Mouse (Mus musculus): ENCODE data around the gene Stfa3. TPM values are rescaled to one million over a fixed set of nuclear protein-coding genes. Genes with fewer than 3 reads are reported as not detected.
"Not testable (repeated sequence)": the region's sequence is repeated elsewhere in the genome, so short reads cannot be mapped to it uniquely, and the experiment has no call there.

Stfa3 gene
- polyA plus RNA-seq, 1 experiment from 2014 or later, result 27.0 TPM

GRCm38 (mm10) chr16:36469367-36469766 is 14.2 kb upstream of the Stfa3 start:
- Histone ChIP-seq H3K4me2 (ENCODE audit: low read depth, low read length) (no peak overlapping the region), H3K4me3 (replicated peaks; ENCODE audit: low read length) (no peak overlapping the region), H3K27me3 (ENCODE audit: control insufficient read depth, insufficient read depth, low read length) (no peaks in the 10 kb centered on the region), H3K9me3 (replicated peaks; ENCODE audit: control insufficient read depth, low read length) (no peaks in the 10 kb centered on the region), H3K4me1 (ENCODE audit: control insufficient read depth, insufficient read depth, low read length) (no peaks in the 10 kb centered on the region), H3K27ac (ENCODE audit: low read length) (no peak overlapping the region), H3K36me3 (ENCODE audit: control insufficient read depth, insufficient read depth, low read length) (no peaks in the 10 kb centered on the region), H3K9ac (ENCODE audit: low read length) (no peak overlapping the region)
- WGBS, result 71% methylated on average over 9 of the region's 9 CpGs
- peak; percentile 30; the same call in 1 of the 2 replicates for ATAC-seq (ENCODE audit: insufficient read depth, low FRiP score)

GRCm38 (mm10) chr16:36468862-36469261 is 13.7 kb upstream of the Stfa3 start:
- Histone ChIP-seq H3K36me3 (ENCODE audit: control insufficient read depth, insufficient read depth, low read length) (no peaks in the 10 kb centered on the region), H3K4me3 (replicated peaks; ENCODE audit: low read length) (no peak overlapping the region), H3K9me3 (replicated peaks; ENCODE audit: control insufficient read depth, low read length) (no peaks in the 10 kb centered on the region), H3K27me3 (ENCODE audit: control insufficient read depth, insufficient read depth, low read length) (no peaks in the 10 kb centered on the region), H3K9ac (ENCODE audit: low read length) (no peak overlapping the region), H3K4me2 (ENCODE audit: low read depth, low read length) (no peak overlapping the region), H3K27ac (ENCODE audit: low read length) (no peak overlapping the region), H3K4me1 (ENCODE audit: control insufficient read depth, insufficient read depth, low read length) (no peaks in the 10 kb centered on the region)
- no peak for ATAC-seq (ENCODE audit: insufficient read depth, low FRiP score)
- 63% methylated on average over 4 of the region's 4 CpGs for WGBS

- no peak overlapping the region for H3K4me2 ChIP-seq (ENCODE audit: low read depth, low read length)
- H3K4me3 ChIP-seq (replicated peaks; ENCODE audit: low read length), result no peak overlapping the region
- H3K9me3 ChIP-seq (replicated peaks; ENCODE audit: control insufficient read depth, low read length), result no peaks in the 10 kb centered on the region
- no peak overlapping the region for H3K9ac ChIP-seq (ENCODE audit: low read length)
- no peaks in the 10 kb centered on the region for H3K36me3 ChIP-seq (ENCODE audit: control insufficient read depth, insufficient read depth, low read length)
- H3K27me3 ChIP-seq (ENCODE audit: control insufficient read depth, insufficient read depth, low read length), result no peaks in the 10 kb centered on the region
- 59% methylated on average over 2 of the region's 2 CpGs for WGBS
- 0 out of 2 replicates have a peak, but pooled peaks have one; percentile 25 for ATAC-seq (ENCODE audit: insufficient read depth, low FRiP score)
- H3K4me1 ChIP-seq (ENCODE audit: control insufficient read depth, insufficient read depth, low read length), result no peaks in the 10 kb centered on the region
- no peak overlapping the region for H3K27ac ChIP-seq (ENCODE audit: low read length)
Measured at GRCm38 (mm10) chr16:36467936-36468335, 12.7 kb upstream of the Stfa3 start.

- Histone ChIP-seq H3K27me3 (ENCODE audit: control insufficient read depth, insufficient read depth, low read length) (no peaks in the 10 kb centered on the region), H3K4me1 (ENCODE audit: control insufficient read depth, insufficient read depth, low read length) (no peaks in the 10 kb centered on the region), H3K9me3 (replicated peaks; ENCODE audit: control insufficient read depth, low read length) (no peaks in the 10 kb centered on the region), H3K36me3 (ENCODE audit: control insufficient read depth, insufficient read depth, low read length) (no peaks in the 10 kb centered on the region), H3K4me2 (ENCODE audit: low read depth, low read length) (no peak overlapping the region), H3K9ac (ENCODE audit: low read length) (no peak overlapping the region), H3K27ac (ENCODE audit: low read length) (no peak overlapping the region), H3K4me3 (replicated peaks; ENCODE audit: low read length) (no peak overlapping the region)
- no peak for ATAC-seq (ENCODE audit: insufficient read depth, low FRiP score)
- WGBS, result 76% methylated on average over 3 of the region's 3 CpGs
Measured at GRCm38 (mm10) chr16:36465436-36465835, 10.2 kb upstream of the Stfa3 start.

- WGBS, result 62% methylated on average over 4 of the region's 4 CpGs
- Histone ChIP-seq H3K4me1 (ENCODE audit: control insufficient read depth, insufficient read depth, low read length) (no peaks in the 10 kb centered on the region), H3K27me3 (ENCODE audit: control insufficient read depth, insufficient read depth, low read length) (no peaks in the 10 kb centered on the region), H3K4me3 (replicated peaks; ENCODE audit: low read length) (no peak overlapping the region), H3K9ac (ENCODE audit: low read length) (no peak overlapping the region), H3K27ac (ENCODE audit: low read length) (no peak overlapping the region), H3K4me2 (ENCODE audit: low read depth, low read length) (no peak overlapping the region), H3K36me3 (ENCODE audit: control insufficient read depth, insufficient read depth, low read length) (no peaks in the 10 kb centered on the region), H3K9me3 (replicated peaks; ENCODE audit: control insufficient read depth, low read length) (no peaks in the 10 kb centered on the region)
- no peak for ATAC-seq (ENCODE audit: insufficient read depth, low FRiP score)
Measured at GRCm38 (mm10) chr16:36464076-36464475, 8.9 kb upstream of the Stfa3 start.

- H3K4me2 ChIP-seq (ENCODE audit: low read depth, low read length), result no peak overlapping the region
- no peaks in the 10 kb centered on the region for H3K27me3 ChIP-seq (ENCODE audit: control insufficient read depth, insufficient read depth, low read length)
- H3K27ac ChIP-seq (ENCODE audit: low read length), result no peak overlapping the region
- WGBS, result 47% methylated on average over 2 of the region's 2 CpGs
- no peaks in the 10 kb centered on the region for H3K36me3 ChIP-seq (ENCODE audit: control insufficient read depth, insufficient read depth, low read length)
- no peak overlapping the region for H3K4me3 ChIP-seq (replicated peaks; ENCODE audit: low read length)
- no peaks in the 10 kb centered on the region for H3K4me1 ChIP-seq (ENCODE audit: control insufficient read depth, insufficient read depth, low read length)
- no peak for ATAC-seq (ENCODE audit: insufficient read depth, low FRiP score)
- no peaks in the 10 kb centered on the region for H3K9me3 ChIP-seq (replicated peaks; ENCODE audit: control insufficient read depth, low read length)
- no peak overlapping the region for H3K9ac ChIP-seq (ENCODE audit: low read length)
Measured at GRCm38 (mm10) chr16:36460426-36460825, 5.2 kb upstream of the Stfa3 start.

GRCm38 (mm10) chr16:36420979-36421378 is 34.2 kb downstream of the Stfa3 start:
- ATAC-seq (ENCODE audit: insufficient read depth, low FRiP score); H3K27me3 ChIP-seq (ENCODE audit: control insufficient read depth, insufficient read depth, low read length); H3K4me3 ChIP-seq (replicated peaks; ENCODE audit: low read length); H3K36me3 ChIP-seq (ENCODE audit: control insufficient read depth, insufficient read depth, low read length); H3K4me1 ChIP-seq (ENCODE audit: control insufficient read depth, insufficient read depth, low read length); H3K4me2 ChIP-seq (ENCODE audit: low read depth, low read length); H3K9ac ChIP-seq (ENCODE audit: low read length); H3K9me3 ChIP-seq (replicated peaks; ENCODE audit: control insufficient read depth, low read length); H3K27ac ChIP-seq (ENCODE audit: low read length): not testable (repeated sequence)
- WGBS, result 83% methylated on average over 1 of the region's 1 CpGs

GRCm38 (mm10) chr16:36408357-36408756 is 46.8 kb downstream of the Stfa3 start, which contains the start of gene Stfa2:
Gene Stfa2, minus strand, starts transcription at chr16:36408457.
- Histone ChIP-seq H3K4me3 (replicated peaks; ENCODE audit: low read length) (no peak within 1 kb of the TSS), H3K9ac (ENCODE audit: low read length) (no peak within 1 kb of the TSS), H3K27me3 (ENCODE audit: control insufficient read depth, insufficient read depth, low read length) (no peaks in the 10 kb centered on the region), H3K4me2 (ENCODE audit: low read depth, low read length) (no peak within 1 kb of the TSS), H3K9me3 (replicated peaks; ENCODE audit: control insufficient read depth, low read length) (no peaks in the 10 kb centered on the region), H3K4me1 (ENCODE audit: control insufficient read depth, insufficient read depth, low read length) (no peaks in the 10 kb centered on the region), H3K27ac (ENCODE audit: low read length) (no peak within 1 kb of the TSS), H3K36me3 (ENCODE audit: control insufficient read depth, insufficient read depth, low read length) (no peaks in the 10 kb centered on the region)
- ATAC-seq (ENCODE audit: insufficient read depth, low FRiP score), result no peak
